Mouse (Mus musculus): Measurements from ENCODE around the gene Cyp3a41a.
"Not testable (repeated sequence)": the region's sequence is repeated elsewhere in the genome, so short reads cannot be mapped to it uniquely, and the experiment has no call there.

The Cyp3a41a gene

GRCm38 (mm10) chr5:145720036-145720435, at the start of gene Cyp3a41a:
TSS of gene Cyp3a41a (minus strand) at chr5:145720136.
- not testable (repeated sequence) for DNase-seq (ENCODE audit: low spot score)

GRCm38 (mm10) chr5:145737512-145737911, 17.6 kb upstream of the Cyp3a41a start:
- not testable (repeated sequence) for DNase-seq (ENCODE audit: low spot score)

- not testable (repeated sequence) for DNase-seq (ENCODE audit: low spot score)
Measured at GRCm38 (mm10) chr5:145714296-145714695, 5.6 kb downstream of the Cyp3a41a start.

- not testable (repeated sequence) for DNase-seq (ENCODE audit: low spot score)
Measured at GRCm38 (mm10) chr5:145707372-145707771, 12.6 kb downstream of the Cyp3a41a start.

- DNase-seq (ENCODE audit: low spot score) = no peak
Measured at GRCm38 (mm10) chr5:145662007-145662406, 57.9 kb downstream of the Cyp3a41a start.

- no peak for DNase-seq (ENCODE audit: low spot score)
Measured at GRCm38 (mm10) chr5:145647779-145648178, 72.2 kb downstream of the Cyp3a41a start.

Data from spleen, adult 12 weeks (tissue).